Mouse (Mus musculus) forebrain, embryonic 16.5 days (tissue): ENCODE data around the gene Hivep3. TPM values are rescaled to one million over a fixed set of nuclear protein-coding genes. Genes with fewer than 3 reads are reported as not detected.

ENCODE experiments used
- ATAC-seq: fragments of 200-750 bp; cut with Nextera tagmentation; 2 replicates; pipeline ENCODE4 v1.8.0; 2017; ENCODE audit warnings: mild to moderate bottlenecking, moderate library complexity
- H3K27ac ChIP-seq: fragments of 300-500 bp; sonication (generic); 2 replicates; pipeline ENCODE4 v1.5.1; 2014; ENCODE audit warnings: low read length, control low read depth
- H3K27me3 ChIP-seq: fragments of 300-500 bp; sonication (generic); replicated peaks from 2 replicates; pipeline ENCODE4 v1.6.1; 2014; ENCODE audit warnings: low read length; ENCODE audit not compliant: control insufficient read depth, insufficient read depth
- H3K36me3 ChIP-seq: fragments of 300-500 bp; sonication (generic); 2 replicates; pipeline ENCODE4 v1.6.1; 2014; ENCODE audit not compliant: control insufficient read depth, insufficient read depth
- H3K4me1 ChIP-seq: fragments of 300-500 bp; sonication (generic); replicated peaks from 2 replicates; pipeline ENCODE4 v1.6.1; 2014; ENCODE audit warnings: low read length; ENCODE audit not compliant: control insufficient read depth, insufficient read depth
- H3K4me2 ChIP-seq: fragments of 300-500 bp; sonication (generic); 2 replicates; pipeline ENCODE4 v1.6.1; 2014; ENCODE audit warnings: mild to moderate bottlenecking, low read length, control low read depth
- H3K4me3 ChIP-seq: fragments of 300-500 bp; sonication (generic); replicated peaks from 2 replicates; pipeline ENCODE4 v1.5.1; 2014; ENCODE audit warnings: mild to moderate bottlenecking, low read length, control low read depth
- H3K9ac ChIP-seq: fragments of 300-500 bp; sonication (generic); replicated peaks from 2 replicates; pipeline ENCODE4 v1.6.1; 2014; ENCODE audit warnings: low read depth, low read length, control low read depth
- H3K9me3 ChIP-seq: fragments of 300-500 bp; sonication (generic); 2 replicates; pipeline ENCODE4 v1.6.1; 2016; ENCODE audit warnings: low read length; ENCODE audit not compliant: control insufficient read depth
- WGBS: fragments of 180-500 bp; shearing (Covaris S2); extraction: QIAGEN DNeasy Blood & Tissue Kit; methylation state at CpG from one replicate; pipeline ENCODE4 v1.1.7; 2014; 5-methylcytosine and 5-hydroxymethylcytosine counted together
- polyA plus RNA-seq: library from polyadenylated mRNA; unstranded; fragments of >200 nt; fragmentation: Nextera tagmentation; extraction: Ambion mirVana; gene quantifications from 2 replicates; pipeline ENCODE4 v1.2.1, GENCODE M21; 2015

The Hivep3 gene
- polyA plus RNA-seq, 1 experiment from 2014 or later = 26.4 TPM

GRCm38 (mm10) chr4:119951081-119951480 lies 217.5 kb downstream of the Hivep3 start:
- no peak for ATAC-seq
- H3K4me1 ChIP-seq = peaks cover 2% of the 10 kb centered on the region; the same call in 1 of the 2 replicates
- no peak overlapping the region for H3K27ac ChIP-seq
- no peak overlapping the region for H3K4me2 ChIP-seq
- 80% methylated on average over 1 of the region's 1 CpGs for WGBS
- no peaks in the 10 kb centered on the region for H3K9me3 ChIP-seq
- no peaks in the 10 kb centered on the region for H3K36me3 ChIP-seq
- no peak overlapping the region for H3K9ac ChIP-seq
- no peak overlapping the region for H3K4me3 ChIP-seq
- no peaks in the 10 kb centered on the region for H3K27me3 ChIP-seq

GRCm38 (mm10) chr4:119955008-119955407 lies 221.4 kb downstream of the Hivep3 start:
- no peaks in the 10 kb centered on the region for H3K4me1 ChIP-seq
- H3K36me3 ChIP-seq = no peaks in the 10 kb centered on the region
- WGBS = 89% methylated on average over 7 of the region's 7 CpGs

DNA sequence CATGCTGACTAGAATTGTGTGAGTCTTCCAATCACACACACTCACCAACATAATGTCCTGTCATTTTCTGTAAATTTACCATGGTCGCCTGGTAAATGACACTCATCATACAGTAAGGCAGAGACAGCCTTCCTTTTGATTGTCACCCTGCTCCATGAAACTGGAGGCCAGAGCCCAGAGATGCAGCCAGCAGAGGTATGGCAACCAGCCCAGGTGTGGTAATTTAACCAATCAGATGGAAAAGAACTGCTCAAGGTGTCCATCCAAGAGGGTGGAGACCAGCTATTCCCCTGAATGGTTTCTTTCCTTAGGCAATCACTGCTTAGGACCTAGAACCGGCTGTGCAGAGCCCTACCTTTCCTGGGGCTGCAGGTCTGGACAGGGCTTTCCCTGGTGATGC lies 224.4 kb downstream of the Hivep3 start:
- no peaks in the 10 kb centered on the region for H3K4me1 ChIP-seq
- WGBS = 80% methylated on average over 2 of the region's 2 CpGs
- no peak overlapping the region for H3K9ac ChIP-seq
- no peaks in the 10 kb centered on the region for H3K27me3 ChIP-seq
- no peak overlapping the region for H3K4me2 ChIP-seq
- no peak overlapping the region for H3K4me3 ChIP-seq
- no peaks in the 10 kb centered on the region for H3K36me3 ChIP-seq
- no peaks in the 10 kb centered on the region for H3K9me3 ChIP-seq
- H3K27ac ChIP-seq = no peak overlapping the region
- ATAC-seq = no peak

More at GRCm38 (mm10) chr4:119955008-119955407, 221.4 kb downstream of the Hivep3 start:
- H3K4me2 ChIP-seq = no peak overlapping the region
- H3K27ac ChIP-seq = no peak overlapping the region
- no peak overlapping the region for H3K9ac ChIP-seq
- H3K27me3 ChIP-seq = no peaks in the 10 kb centered on the region
- no peaks in the 10 kb centered on the region for H3K9me3 ChIP-seq
- no peak overlapping the region for H3K4me3 ChIP-seq
- no peak for ATAC-seq

DNA sequence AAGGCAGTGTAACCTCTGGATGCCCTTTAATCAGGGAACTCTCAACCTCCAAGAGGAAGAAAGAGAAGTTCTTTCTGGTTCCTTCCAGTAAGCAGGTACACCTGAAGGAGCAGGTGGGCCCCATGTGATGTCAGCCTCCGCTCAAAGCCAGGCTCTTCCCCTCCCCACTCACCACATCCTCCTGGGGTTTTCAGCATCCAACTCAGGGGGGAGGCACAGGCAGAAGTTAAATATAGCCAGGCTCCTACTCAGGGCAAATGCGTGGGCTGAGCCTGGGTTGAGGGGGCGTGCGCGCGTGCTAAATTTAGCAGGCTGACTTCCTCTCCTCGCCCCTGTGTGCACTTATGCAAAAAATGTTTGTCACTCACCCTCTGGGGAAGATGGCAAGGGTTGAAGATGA lies 225.7 kb downstream of the Hivep3 start:
- WGBS = 84% methylated on average over 7 of the region's 7 CpGs
- H3K36me3 ChIP-seq = no peaks in the 10 kb centered on the region
- ATAC-seq = no peak; the same call in 1 of the 2 replicates

DNA sequence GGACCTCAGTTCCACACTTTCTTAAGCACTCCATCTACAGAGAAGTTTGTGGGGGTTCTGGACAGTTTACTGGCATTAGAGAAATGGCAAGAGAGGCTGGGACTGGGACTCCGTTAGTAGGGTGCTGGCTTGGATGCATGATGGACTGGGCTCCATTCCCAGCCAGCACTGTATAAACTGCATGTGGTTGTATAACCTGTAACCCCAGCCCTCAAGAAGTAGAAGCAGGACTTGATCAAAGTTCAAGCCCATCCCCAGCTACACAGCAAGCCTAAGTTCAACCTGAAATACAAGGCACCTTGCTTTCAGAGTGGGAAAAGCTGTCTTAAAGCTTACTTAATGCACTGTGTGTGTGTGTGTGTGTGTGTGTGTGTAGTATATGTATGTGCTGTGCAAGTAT lies 226.3 kb downstream of the Hivep3 start:
- Histone ChIP-seq H3K4me3 (no peak overlapping the region), H3K36me3 (no peaks in the 10 kb centered on the region), H3K9me3 (no peaks in the 10 kb centered on the region), H3K27me3 (no peaks in the 10 kb centered on the region), H3K4me2 (no peak overlapping the region), H3K4me1 (no peaks in the 10 kb centered on the region), H3K9ac (no peak overlapping the region), H3K27ac (no peak overlapping the region)
- 63% methylated on average over 1 of the region's 1 CpGs for WGBS
- ATAC-seq = no peak

More for the DNA sequence above, 225.7 kb downstream of the Hivep3 start:
- Histone ChIP-seq H3K4me2 (no peak overlapping the region), H3K27me3 (no peaks in the 10 kb centered on the region), H3K4me3 (no peak overlapping the region), H3K27ac (no peak overlapping the region), H3K9ac (no peak overlapping the region), H3K9me3 (no peaks in the 10 kb centered on the region), H3K4me1 (no peaks in the 10 kb centered on the region)

GRCm38 (mm10) chr4:119960523-119960922 lies 226.9 kb downstream of the Hivep3 start:
- Histone ChIP-seq H3K27ac (no peak overlapping the region), H3K4me1 (no peaks in the 10 kb centered on the region), H3K9me3 (no peaks in the 10 kb centered on the region), H3K27me3 (no peaks in the 10 kb centered on the region), H3K36me3 (no peaks in the 10 kb centered on the region), H3K9ac (no peak overlapping the region), H3K4me2 (no peak overlapping the region), H3K4me3 (no peak overlapping the region)
- ATAC-seq = no peak
- WGBS = 70% methylated on average over 6 of the region's 6 CpGs

DNA sequence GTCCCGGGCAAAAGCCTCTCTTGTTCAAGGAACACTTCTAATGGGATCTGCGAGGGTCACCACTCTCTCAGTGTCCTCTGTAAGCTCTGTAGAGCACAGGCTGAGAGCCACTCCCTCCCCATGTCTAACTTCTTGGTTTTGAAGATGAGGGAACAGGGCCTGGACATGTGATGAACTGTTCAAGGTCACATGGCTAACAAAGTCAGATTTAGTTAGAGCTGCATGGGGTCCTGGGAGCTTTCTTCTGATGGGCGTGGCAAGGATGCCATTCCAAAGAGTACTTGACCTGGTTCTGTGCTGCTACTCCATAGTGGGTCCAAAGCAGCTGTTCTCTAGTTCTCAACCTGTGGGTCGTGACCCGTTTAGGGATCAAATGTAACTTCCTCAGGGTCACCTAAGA lies 227.6 kb downstream of the Hivep3 start:
- Histone ChIP-seq H3K27me3 (no peaks in the 10 kb centered on the region), H3K27ac (no peak overlapping the region), H3K36me3 (no peaks in the 10 kb centered on the region), H3K9me3 (no peaks in the 10 kb centered on the region), H3K4me3 (no peak overlapping the region), H3K4me1 (no peaks in the 10 kb centered on the region), H3K9ac (no peak overlapping the region), H3K4me2 (no peak overlapping the region)
- ATAC-seq = no peak
- 80% methylated on average over 5 of the region's 5 CpGs for WGBS

- 83% methylated on average over 5 of the region's 5 CpGs for WGBS
- Histone ChIP-seq H3K9me3 (no peaks in the 10 kb centered on the region), H3K9ac (no peak overlapping the region), H3K27ac (no peak overlapping the region), H3K4me3 (no peak overlapping the region), H3K27me3 (no peaks in the 10 kb centered on the region), H3K36me3 (no peaks in the 10 kb centered on the region), H3K4me1 (no peaks in the 10 kb centered on the region), H3K4me2 (no peak overlapping the region)
- no peak for ATAC-seq
Observed at GRCm38 (mm10) chr4:119962066-119962465, 228.5 kb downstream of the Hivep3 start.

DNA sequence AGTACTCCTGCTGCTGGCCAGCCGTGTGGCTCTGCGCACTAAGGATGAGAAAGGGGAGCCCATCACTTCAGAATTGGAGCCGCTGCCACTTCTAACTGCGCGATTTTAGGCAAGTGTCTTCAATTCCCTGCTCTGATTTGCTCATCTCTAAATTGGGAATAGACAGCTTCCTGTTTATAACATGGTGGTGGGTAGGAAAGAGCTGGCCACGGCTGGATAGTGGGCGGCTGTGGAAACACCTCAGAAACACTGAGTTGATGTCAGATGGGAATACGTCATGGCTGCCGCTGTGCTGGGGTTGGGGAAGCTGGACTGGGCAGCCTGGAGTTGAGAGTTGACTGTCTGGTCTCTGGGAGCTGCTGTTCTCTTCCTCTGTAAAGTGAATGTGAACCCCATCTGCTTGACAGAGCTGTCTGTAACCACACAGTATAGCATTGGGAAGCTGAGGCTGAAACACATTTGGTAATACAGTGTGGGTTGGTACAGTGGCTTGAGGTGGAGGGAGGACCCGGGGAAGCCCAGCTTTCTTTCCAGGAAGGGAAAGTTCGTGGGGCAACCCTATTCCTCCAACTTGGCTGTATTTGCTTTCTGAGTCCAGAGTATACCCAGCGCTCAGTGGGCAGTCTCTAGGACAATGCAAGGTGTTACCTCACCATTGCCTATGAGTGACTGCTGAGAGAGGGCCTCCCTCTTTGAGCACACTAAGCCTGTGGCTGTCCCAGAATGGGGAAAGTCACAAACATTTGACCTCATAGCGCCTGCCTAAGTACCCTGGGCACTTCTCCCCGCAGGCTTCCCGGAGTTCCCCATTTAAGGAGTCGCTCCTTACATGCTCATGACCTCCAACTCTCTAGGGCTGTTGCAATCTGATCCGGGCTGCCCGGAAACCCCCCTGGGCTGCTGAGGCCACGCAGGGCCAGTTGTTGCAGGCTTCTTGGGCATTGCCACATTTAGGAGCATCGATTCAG lies 232.8 kb downstream of the Hivep3 start:
- Histone ChIP-seq H3K27ac (no peak overlapping the region), H3K36me3 (no peaks in the 10 kb centered on the region), H3K4me3 (no peak overlapping the region), H3K9me3 (no peaks in the 10 kb centered on the region), H3K4me1 (peaks cover 33% of the 10 kb centered on the region), H3K4me2 (no peak overlapping the region), H3K9ac (no peak overlapping the region), H3K27me3 (no peaks in the 10 kb centered on the region)
- no peak for ATAC-seq
- WGBS = 67% methylated on average over 20 of the region's 20 CpGs
